Mouse (Mus musculus): ENCODE measurements around the gene Nr4a1. TPM values are rescaled to one million over a fixed set of nuclear protein-coding genes. Genes with fewer than 3 reads are reported as not detected.

Nr4a1 gene
- total and polyA plus RNA-seq, 3 experiments: 0.04 TPM; not detected in 2

DNA sequence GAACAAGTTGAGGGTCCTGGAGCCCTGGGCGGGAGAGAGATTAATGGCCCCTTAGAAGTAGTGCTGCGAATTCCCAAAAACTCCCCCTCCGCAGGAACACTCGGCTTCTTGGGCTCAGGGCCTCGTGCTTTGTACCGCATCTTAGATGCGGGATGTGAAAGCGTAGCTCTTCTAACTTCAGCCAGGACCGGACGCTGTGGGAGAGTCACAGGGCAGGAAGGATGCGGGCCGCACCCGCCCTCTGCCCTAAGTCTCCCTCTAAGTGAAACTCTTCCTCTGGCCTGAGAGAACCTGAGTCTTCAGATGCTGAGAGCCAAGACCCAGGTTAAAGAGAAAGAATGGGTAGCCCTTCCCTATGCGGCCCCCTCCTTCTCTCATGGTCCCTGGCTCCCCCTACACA is 29.1 kb upstream of the Nr4a1 start:
- H3K4me3 ChIP-seq (ENCODE audit: low read depth, low read length): no peak overlapping the region
- ATAC-seq (ENCODE audit: extremely low read depth, insufficient number of reproducible peaks, low FRiP score, poor library complexity, severe bottlenecking) (no peak), DNase-seq (ENCODE audit: low spot score) (no peak)
- peaks cover 78% of the 10 kb centered on the region for H3K9me3 ChIP-seq (replicated peaks)
- no peaks in the 10 kb centered on the region for H3K4me1 ChIP-seq (ENCODE audit: insufficient read depth, low read depth, low read length)
- no peaks in the 10 kb centered on the region; the same call in 1 of the 2 replicates for H3K27me3 ChIP-seq (ENCODE audit: insufficient read depth, low read length)
- TF ChIP-seq GATA2 (IDR thresholded peaks at IDR 0.05; ENCODE audit: borderline replicate concordance, low read depth, low read length) (no peak), GATA1 (IDR thresholded peaks at IDR 0.05; ENCODE audit: borderline replicate concordance, low read length) (no peak), POLR2AphosphoS5 (IDR thresholded peaks at IDR 0.05; ENCODE audit: insufficient replicate concordance, low read depth, low read length) (no peak), TAL1 (conservative IDR thresholded peaks at IDR 0.05; ENCODE audit: low read depth, low read length) (no peak), CTCF (IDR thresholded peaks at IDR 0.05; ENCODE audit: low read depth, low read length) (no peak)
- no peaks in the 10 kb centered on the region for H3K36me3 ChIP-seq (replicated peaks)

DNA sequence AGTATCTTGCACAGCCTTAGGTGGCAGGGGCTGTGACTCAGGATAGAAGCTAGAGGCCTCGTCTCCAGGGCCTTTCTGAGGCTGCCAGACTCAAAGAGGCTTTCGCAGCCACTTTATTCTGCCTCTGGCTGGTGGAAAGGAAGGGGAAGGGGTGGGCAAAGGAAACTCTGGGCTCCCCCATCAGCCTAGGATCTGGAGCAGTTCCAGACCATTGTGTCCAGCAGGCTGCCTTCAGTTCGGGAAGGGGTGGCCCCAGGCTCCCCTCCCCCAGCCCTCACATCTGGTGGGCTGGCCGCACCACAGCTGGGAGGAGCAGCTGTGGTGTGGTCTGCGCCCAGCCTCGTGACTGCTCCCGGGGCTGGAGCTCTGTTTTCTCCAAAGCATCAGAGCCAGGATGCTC is 26.1 kb upstream of the Nr4a1 start:
- no peak overlapping the region for H3K4me3 ChIP-seq (ENCODE audit: low read depth, low read length)
- no peaks in the 10 kb centered on the region for H3K36me3 ChIP-seq (replicated peaks)
- H3K4me1 ChIP-seq (ENCODE audit: insufficient read depth, low read depth, low read length): no peaks in the 10 kb centered on the region
- TF ChIP-seq GATA2 (IDR thresholded peaks at IDR 0.05; ENCODE audit: borderline replicate concordance, low read depth, low read length) (no peak), TAL1 (conservative IDR thresholded peaks at IDR 0.05; ENCODE audit: low read depth, low read length) (no peak), POLR2AphosphoS5 (IDR thresholded peaks at IDR 0.05; ENCODE audit: insufficient replicate concordance, low read depth, low read length) (no peak), CTCF (IDR thresholded peaks at IDR 0.05; ENCODE audit: low read depth, low read length) (no peak), GATA1 (IDR thresholded peaks at IDR 0.05; ENCODE audit: borderline replicate concordance, low read length) (no peak)
- H3K9me3 ChIP-seq (replicated peaks): peaks cover 70% of the 10 kb centered on the region
- H3K27me3 ChIP-seq (ENCODE audit: insufficient read depth, low read length): no peaks in the 10 kb centered on the region; the same call in 1 of the 2 replicates
- DNase-seq (ENCODE audit: low spot score) (no peak), ATAC-seq (ENCODE audit: extremely low read depth, insufficient number of reproducible peaks, low FRiP score, poor library complexity, severe bottlenecking) (no peak)

DNA sequence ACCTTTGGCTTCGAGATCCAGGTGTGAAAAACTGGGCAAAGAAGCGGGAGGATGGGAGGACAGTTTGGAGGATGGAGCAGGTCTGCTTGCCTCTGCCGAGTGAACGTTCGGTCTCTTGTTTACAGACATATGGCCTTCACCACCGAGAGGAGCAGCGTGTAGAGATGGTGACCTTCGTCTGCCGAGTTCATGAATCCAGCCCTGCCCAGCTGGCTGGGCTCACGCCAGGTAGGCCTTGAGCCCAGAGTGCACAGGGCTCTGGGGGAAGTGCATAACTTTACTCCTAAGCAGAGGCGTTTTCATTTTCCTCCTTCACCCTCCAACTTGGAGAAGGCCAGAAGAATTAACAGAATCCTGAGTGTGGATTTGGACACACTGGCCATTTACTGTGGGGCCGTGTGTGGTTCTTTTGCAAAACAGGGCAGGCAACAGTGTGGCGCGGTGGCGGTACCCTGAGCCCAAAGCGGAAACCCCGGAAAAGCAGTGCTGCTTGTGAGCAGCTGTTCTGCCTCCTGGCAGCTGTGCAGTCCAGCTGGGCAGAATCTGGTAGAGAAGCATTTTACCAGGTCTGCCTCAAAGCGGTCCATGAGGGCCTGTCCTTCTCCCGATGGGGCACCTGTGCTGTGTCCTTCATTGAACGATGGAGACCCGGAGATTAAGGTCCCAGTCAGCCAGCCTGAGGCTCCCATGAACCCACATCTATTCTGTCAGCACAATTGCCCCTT is 25.0 kb upstream of the Nr4a1 start:
- H3K9me3 ChIP-seq (replicated peaks): peaks cover 67% of the 10 kb centered on the region
- H3K36me3 ChIP-seq (replicated peaks): no peaks in the 10 kb centered on the region
- DNase-seq (ENCODE audit: low spot score): no peak
- no peaks in the 10 kb centered on the region; the same call in 1 of the 2 replicates for H3K27me3 ChIP-seq (ENCODE audit: insufficient read depth, low read length)
- no peaks in the 10 kb centered on the region; the same call in 1 of the 2 replicates for H3K4me1 ChIP-seq (ENCODE audit: insufficient read depth, low read depth, low read length)
- ATAC-seq (ENCODE audit: extremely low read depth, insufficient number of reproducible peaks, low FRiP score, poor library complexity, severe bottlenecking): no peak
- H3K4me3 ChIP-seq (ENCODE audit: low read depth, low read length): no peak overlapping the region
- TF ChIP-seq GATA2 (IDR thresholded peaks at IDR 0.05; ENCODE audit: borderline replicate concordance, low read depth, low read length) (no peak), TAL1 (conservative IDR thresholded peaks at IDR 0.05; ENCODE audit: low read depth, low read length) (no peak), CTCF (IDR thresholded peaks at IDR 0.05; ENCODE audit: low read depth, low read length) (no peak), GATA1 (IDR thresholded peaks at IDR 0.05; ENCODE audit: borderline replicate concordance, low read length) (no peak), POLR2AphosphoS5 (IDR thresholded peaks at IDR 0.05; ENCODE audit: insufficient replicate concordance, low read depth, low read length) (no peak)

DNA sequence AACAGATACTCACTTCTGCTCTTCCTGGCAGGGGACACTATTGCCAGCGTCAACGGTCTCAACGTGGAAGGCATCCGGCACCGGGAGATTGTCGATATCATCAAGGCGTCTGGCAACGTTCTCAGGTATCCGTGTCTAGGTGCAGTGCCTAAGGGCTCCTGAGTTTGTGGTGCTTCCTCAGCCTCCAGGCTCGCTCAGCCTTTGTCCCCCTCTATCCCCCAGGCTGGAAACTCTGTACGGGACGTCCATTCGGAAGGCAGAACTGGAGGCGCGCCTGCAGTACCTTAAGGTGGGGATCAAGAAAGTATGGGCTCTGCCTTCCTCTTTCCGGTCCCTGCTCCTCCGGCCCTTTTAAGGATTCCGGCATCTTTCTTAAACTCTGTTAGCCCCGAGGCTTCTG is 23.6 kb upstream of the Nr4a1 start:
- no peaks in the 10 kb centered on the region; the same call in 1 of the 2 replicates for H3K4me1 ChIP-seq (ENCODE audit: insufficient read depth, low read depth, low read length)
- no peak for ATAC-seq (ENCODE audit: extremely low read depth, insufficient number of reproducible peaks, low FRiP score, poor library complexity, severe bottlenecking)

DNA sequence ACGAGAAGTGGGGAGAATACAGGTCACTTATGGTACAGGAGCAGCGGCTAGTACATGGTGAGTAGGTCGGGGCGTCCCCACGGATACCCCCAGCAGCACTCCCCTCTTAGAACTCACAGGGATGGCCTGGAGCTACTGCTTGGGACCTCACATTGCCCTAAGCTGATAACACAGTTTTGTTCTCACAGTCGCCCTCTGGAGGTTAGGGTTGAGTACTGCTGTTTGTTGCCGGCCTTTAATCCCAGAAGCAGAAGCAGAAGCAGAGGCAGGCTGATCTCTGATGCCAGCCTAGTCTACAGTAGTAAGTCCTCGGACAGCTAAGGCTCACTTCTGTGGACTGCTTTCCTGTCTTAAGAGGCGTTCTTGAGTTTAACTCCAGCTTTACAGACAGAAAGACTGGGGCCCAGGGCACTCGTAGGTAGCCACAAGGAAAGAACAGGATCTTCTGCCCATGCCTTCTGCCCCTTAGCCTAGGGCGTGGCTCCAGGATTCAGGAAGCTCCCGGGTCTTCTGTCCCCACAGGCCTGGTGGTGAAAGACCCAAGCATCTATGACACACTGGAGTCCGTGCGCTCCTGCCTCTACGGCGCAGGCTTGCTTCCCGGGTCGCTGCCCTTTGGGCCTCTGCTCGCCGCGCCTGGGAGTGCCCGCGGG is 22.9 kb upstream of the Nr4a1 start:
- H3K9me3 ChIP-seq (replicated peaks): peaks cover 62% of the 10 kb centered on the region
- H3K4me3 ChIP-seq (ENCODE audit: low read depth, low read length): no peak overlapping the region
- DNase-seq (ENCODE audit: low spot score): no peak
- TF ChIP-seq TAL1 (conservative IDR thresholded peaks at IDR 0.05; ENCODE audit: low read depth, low read length) (no peak), CTCF (IDR thresholded peaks at IDR 0.05; ENCODE audit: low read depth, low read length) (no peak), GATA2 (IDR thresholded peaks at IDR 0.05; ENCODE audit: borderline replicate concordance, low read depth, low read length) (no peak), GATA1 (IDR thresholded peaks at IDR 0.05; ENCODE audit: borderline replicate concordance, low read length) (no peak), POLR2AphosphoS5 (IDR thresholded peaks at IDR 0.05; ENCODE audit: insufficient replicate concordance, low read depth, low read length) (no peak)
- ATAC-seq (ENCODE audit: extremely low read depth, insufficient number of reproducible peaks, low FRiP score, poor library complexity, severe bottlenecking): no peak
- no peaks in the 10 kb centered on the region for H3K36me3 ChIP-seq (replicated peaks)
- no peaks in the 10 kb centered on the region; the same call in 1 of the 2 replicates for H3K4me1 ChIP-seq (ENCODE audit: insufficient read depth, low read depth, low read length)
- H3K27me3 ChIP-seq (ENCODE audit: insufficient read depth, low read length): no peaks in the 10 kb centered on the region; the same call in 1 of the 2 replicates

More for the DNA sequence above, 23.6 kb upstream of the Nr4a1 start:
- TF ChIP-seq GATA1 (IDR thresholded peaks at IDR 0.05; ENCODE audit: borderline replicate concordance, low read length) (no peak), TAL1 (conservative IDR thresholded peaks at IDR 0.05; ENCODE audit: low read depth, low read length) (no peak), POLR2AphosphoS5 (IDR thresholded peaks at IDR 0.05; ENCODE audit: insufficient replicate concordance, low read depth, low read length) (no peak), CTCF (IDR thresholded peaks at IDR 0.05; ENCODE audit: low read depth, low read length) (no peak), GATA2 (IDR thresholded peaks at IDR 0.05; ENCODE audit: borderline replicate concordance, low read depth, low read length) (no peak)
- DNase-seq (ENCODE audit: low spot score): no peak
- H3K36me3 ChIP-seq (replicated peaks): no peaks in the 10 kb centered on the region
- no peaks in the 10 kb centered on the region for H3K27me3 ChIP-seq (ENCODE audit: insufficient read depth, low read length)
- H3K9me3 ChIP-seq (replicated peaks): peaks cover 60% of the 10 kb centered on the region
- H3K4me3 ChIP-seq (ENCODE audit: low read depth, low read length): no peak overlapping the region

DNA sequence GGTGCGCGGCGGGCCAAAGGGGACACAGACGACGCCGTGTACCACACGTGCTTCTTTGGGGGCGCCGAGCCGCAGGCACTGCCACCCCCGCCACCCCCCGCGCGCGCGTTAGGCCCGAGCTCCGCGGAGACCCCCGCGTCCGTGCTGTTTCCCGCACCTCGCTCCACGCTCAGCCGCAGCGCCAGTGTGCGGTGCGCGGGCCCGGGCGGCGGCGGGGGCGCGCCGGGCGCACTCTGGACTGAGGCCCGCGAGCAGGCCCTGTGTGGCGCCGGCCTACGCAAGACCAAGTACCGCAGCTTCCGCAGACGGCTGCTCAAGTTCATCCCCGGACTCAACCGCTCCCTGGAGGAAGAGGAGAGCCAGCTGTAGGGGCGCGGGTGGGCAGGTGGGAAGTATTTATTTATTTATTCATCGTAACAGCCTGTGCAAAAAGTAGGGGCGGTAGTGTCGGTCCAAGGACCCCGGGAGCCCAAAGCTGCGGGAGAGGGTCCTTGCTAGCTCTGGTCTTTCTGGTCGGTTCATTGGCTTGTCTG is 22.4 kb upstream of the Nr4a1 start:
- H3K27me3 ChIP-seq (ENCODE audit: insufficient read depth, low read length): no peaks in the 10 kb centered on the region; the same call in 1 of the 2 replicates
- H3K4me3 ChIP-seq (ENCODE audit: low read depth, low read length): no peak overlapping the region
- no peak for DNase-seq (ENCODE audit: low spot score)
- no peaks in the 10 kb centered on the region; the same call in 1 of the 2 replicates for H3K4me1 ChIP-seq (ENCODE audit: insufficient read depth, low read depth, low read length)
- TF ChIP-seq POLR2AphosphoS5 (IDR thresholded peaks at IDR 0.05; ENCODE audit: insufficient replicate concordance, low read depth, low read length) (no peak), GATA2 (IDR thresholded peaks at IDR 0.05; ENCODE audit: borderline replicate concordance, low read depth, low read length) (no peak), CTCF (IDR thresholded peaks at IDR 0.05; ENCODE audit: low read depth, low read length) (no peak), GATA1 (IDR thresholded peaks at IDR 0.05; ENCODE audit: borderline replicate concordance, low read length) (no peak), TAL1 (conservative IDR thresholded peaks at IDR 0.05; ENCODE audit: low read depth, low read length) (no peak)
- peaks cover 60% of the 10 kb centered on the region for H3K9me3 ChIP-seq (replicated peaks)
- ATAC-seq (ENCODE audit: extremely low read depth, insufficient number of reproducible peaks, low FRiP score, poor library complexity, severe bottlenecking): no peak
- no peaks in the 10 kb centered on the region for H3K36me3 ChIP-seq (replicated peaks)
